Mouse (Mus musculus): ENCODE measurements around the gene Aim2. TPM values are rescaled to one million over a fixed set of nuclear protein-coding genes. Genes with fewer than 3 reads are reported as not detected.

Gene Aim2
- polyA plus RNA-seq, 2 experiments, result 3.3 to 4.4 TPM

GRCm38 (mm10) chr1:173443061-173443460 is 92.4 kb downstream of the Aim2 start:
- no peaks in the 10 kb centered on the region for H3K9me3 ChIP-seq (ENCODE audit: control insufficient read depth, low read length)
- ATAC-seq (ENCODE audit: insufficient read depth), result no peak
- no peak overlapping the region for H3K4me2 ChIP-seq (ENCODE audit: low read depth)
- H3K36me3 ChIP-seq (replicated peaks; ENCODE audit: control insufficient read depth, insufficient read depth, low read depth), result no peaks in the 10 kb centered on the region
- no peak overlapping the region for H3K9ac ChIP-seq (replicated peaks)
- H3K4me1 ChIP-seq (replicated peaks; ENCODE audit: control insufficient read depth in 2 of 2, insufficient read depth in 2 of 2, low read length in 1 of 2), result 0 out of 4 replicates have a peak, but pooled peaks cover 0 to 2% of the 10 kb centered on the region in 2 experiments
- no peak overlapping the region for H3K27ac ChIP-seq
- TF ChIP-seq CTCF (IDR thresholded peaks at IDR 0.05; ENCODE audit: low read depth) (no peak), EP300 (IDR thresholded peaks at IDR 0.05; ENCODE audit: low read depth) (no peak)
- 45% methylated on average over 1 of the region's 1 CpGs for WGBS (ENCODE audit: insufficient replicate concordance)
- DNase-seq (ENCODE audit: low read depth in 3 of 3, low spot score in 3 of 3), result no peak
- no peaks in the 10 kb centered on the region for H3K27me3 ChIP-seq (ENCODE audit: control insufficient read depth, insufficient read depth, low read length)
- no peak overlapping the region for H3K4me3 ChIP-seq (ENCODE audit: insufficient read depth in 1 of 2, low read depth in 2 of 2, low read length in 2 of 2)

GRCm38 (mm10) chr1:173447067-173447466 is 96.4 kb downstream of the Aim2 start:
- H3K4me3 ChIP-seq (ENCODE audit: insufficient read depth in 1 of 2, low read depth in 2 of 2, low read length in 2 of 2), result no peak overlapping the region
- no peaks in the 10 kb centered on the region for H3K4me1 ChIP-seq (replicated peaks; ENCODE audit: control insufficient read depth in 2 of 2, insufficient read depth in 2 of 2, low read length in 1 of 2)
- TF ChIP-seq CTCF (IDR thresholded peaks at IDR 0.05; ENCODE audit: low read depth) (no peak), EP300 (IDR thresholded peaks at IDR 0.05; ENCODE audit: low read depth) (no peak)
- H3K4me2 ChIP-seq (ENCODE audit: low read depth), result no peak overlapping the region
- no peak overlapping the region for H3K9ac ChIP-seq (replicated peaks)
- no peak overlapping the region for H3K27ac ChIP-seq
- H3K9me3 ChIP-seq (ENCODE audit: control insufficient read depth, low read length), result no peaks in the 10 kb centered on the region
- 41% methylated on average over 4 of the region's 4 CpGs for WGBS (ENCODE audit: insufficient replicate concordance)
- H3K36me3 ChIP-seq (replicated peaks; ENCODE audit: control insufficient read depth, insufficient read depth, low read depth), result no peaks in the 10 kb centered on the region
- ATAC-seq (ENCODE audit: insufficient read depth) (no peak), DNase-seq (ENCODE audit: low read depth in 3 of 3, low spot score in 3 of 3) (no peak)
- no peaks in the 10 kb centered on the region for H3K27me3 ChIP-seq (ENCODE audit: control insufficient read depth, insufficient read depth, low read length)

- Histone ChIP-seq H3K4me3 (ENCODE audit: insufficient read depth in 1 of 2, low read depth in 2 of 2, low read length in 2 of 2) (no peak overlapping the region), H3K36me3 (replicated peaks; ENCODE audit: control insufficient read depth, insufficient read depth, low read depth) (no peaks in the 10 kb centered on the region), H3K4me2 (ENCODE audit: low read depth) (no peak overlapping the region), H3K9me3 (ENCODE audit: control insufficient read depth, low read length) (no peaks in the 10 kb centered on the region), H3K27me3 (ENCODE audit: control insufficient read depth, insufficient read depth, low read length) (no peaks in the 10 kb centered on the region), H3K4me1 (replicated peaks; ENCODE audit: control insufficient read depth in 2 of 2, insufficient read depth in 2 of 2, low read length in 1 of 2) (no peaks in the 10 kb centered on the region), H3K27ac (no peak overlapping the region), H3K9ac (replicated peaks) (no peak overlapping the region)
- 76% methylated on average over 4 of the region's 4 CpGs for WGBS (ENCODE audit: insufficient replicate concordance)
- no peak for ATAC-seq (ENCODE audit: insufficient read depth)
- DNase-seq (ENCODE audit: low read depth in 3 of 3, low spot score in 3 of 3), result no peak
- TF ChIP-seq EP300 (IDR thresholded peaks at IDR 0.05; ENCODE audit: low read depth) (no peak), CTCF (IDR thresholded peaks at IDR 0.05; ENCODE audit: low read depth) (no peak)
Measured at GRCm38 (mm10) chr1:173450621-173451020, 99.9 kb downstream of the Aim2 start.

GRCm38 (mm10) chr1:173451665-173452064 is 101.0 kb downstream of the Aim2 start:
- ATAC-seq (ENCODE audit: insufficient read depth), result peak; percentile 11; the same call in 1 of the 2 replicates

GRCm38 (mm10) chr1:173456139-173456754 is 105.6 kb downstream of the Aim2 start:
- ATAC-seq (ENCODE audit: insufficient read depth) (no peak), DNase-seq (ENCODE audit: low read depth in 3 of 3, low spot score in 3 of 3) (peak in 2 of 3 experiments; percentile 13 to 14)
- TF ChIP-seq CTCF (IDR thresholded peaks at IDR 0.05; ENCODE audit: low read depth) (peak; percentile 67), EP300 (IDR thresholded peaks at IDR 0.05; ENCODE audit: low read depth) (no peak)
- Histone ChIP-seq H3K36me3 (replicated peaks; ENCODE audit: control insufficient read depth, insufficient read depth, low read depth) (no peaks in the 10 kb centered on the region), H3K9me3 (ENCODE audit: control insufficient read depth, low read length) (no peaks in the 10 kb centered on the region), H3K9ac (replicated peaks) (no peak overlapping the region), H3K27me3 (ENCODE audit: control insufficient read depth, insufficient read depth, low read length) (no peaks in the 10 kb centered on the region), H3K4me3 (ENCODE audit: insufficient read depth in 1 of 2, low read depth in 2 of 2, low read length in 2 of 2) (no peak overlapping the region), H3K4me2 (ENCODE audit: low read depth) (no peak overlapping the region), H3K4me1 (replicated peaks; ENCODE audit: control insufficient read depth in 2 of 2, insufficient read depth in 2 of 2, low read length in 1 of 2) (no peaks in the 10 kb centered on the region), H3K27ac (no peak overlapping the region)
- 44% methylated on average over 7 of the region's 7 CpGs for WGBS (ENCODE audit: insufficient replicate concordance)

More at GRCm38 (mm10) chr1:173451665-173452064, 101.0 kb downstream of the Aim2 start:
- H3K27ac ChIP-seq, result no peak overlapping the region
- H3K27me3 ChIP-seq (ENCODE audit: control insufficient read depth, insufficient read depth, low read length), result no peaks in the 10 kb centered on the region
- no peaks in the 10 kb centered on the region for H3K4me1 ChIP-seq (replicated peaks; ENCODE audit: control insufficient read depth in 2 of 2, insufficient read depth in 2 of 2, low read length in 1 of 2)
- no peak for TF ChIP-seq CTCF (IDR thresholded peaks at IDR 0.05; ENCODE audit: low read depth)
- no peak for TF ChIP-seq EP300 (IDR thresholded peaks at IDR 0.05; ENCODE audit: low read depth)
- H3K4me2 ChIP-seq (ENCODE audit: low read depth), result no peak overlapping the region
- 61% methylated on average over 5 of the region's 5 CpGs for WGBS (ENCODE audit: insufficient replicate concordance)
- H3K36me3 ChIP-seq (replicated peaks; ENCODE audit: control insufficient read depth, insufficient read depth, low read depth), result no peaks in the 10 kb centered on the region
- no peak overlapping the region for H3K9ac ChIP-seq (replicated peaks)
- H3K9me3 ChIP-seq (ENCODE audit: control insufficient read depth, low read length), result no peaks in the 10 kb centered on the region
- H3K4me3 ChIP-seq (ENCODE audit: insufficient read depth in 1 of 2, low read depth in 2 of 2, low read length in 2 of 2), result no peak overlapping the region
- DNase-seq (ENCODE audit: low read depth in 3 of 3, low spot score in 3 of 3), result no peak
